Mouse (Mus musculus) lung, postnatal 0 days (tissue): Measurements from ENCODE around the gene Ruvbl1.

Experiments
- CTCF ChIP-seq: IDR thresholded peaks from 2 replicates; pipeline ENCODE4 v1.5.1; 2016; ENCODE audit warnings: antibody characterized with exemption, mild to moderate bottlenecking
- EP300 ChIP-seq: IDR thresholded peaks from 2 replicates; pipeline ENCODE4 v1.6.1; 2016; ENCODE audit warnings: antibody characterized with exemption, mild to moderate bottlenecking, control low read depth

GRCm38 (mm10) chr6:88544241-88544640 is 79.0 kb downstream of the Ruvbl1 start:
- TF ChIP-seq CTCF, result no peak
- no peak for TF ChIP-seq EP300
